Mouse (Mus musculus): ENCODE measurements at regions not wholly inside any gene's neighbourhood (a gene's known extent, or its start where the extent isn't known, plus 50 kb on each side); places are given as distances from the start of the nearest gene placed in this dataset.

- TF ChIP-seq CTCF (IDR thresholded peaks at IDR 0.05; ENCODE audit: low read depth) (no peak), EP300 (IDR thresholded peaks at IDR 0.05; ENCODE audit: low read depth) (no peak)
Measured at GRCm38 (mm10) chrX:167111059-167111871, 97.8 kb downstream of the Tmsb4x start.

All from heart, postnatal 0 days (tissue).